Mouse (Mus musculus) lung, postnatal 10 days (tissue): ENCODE results near the gene Map7d3.
A peak's percentile ranks its signal among the peaks of the same experiment; 100 is the strongest.

Source experiments
- DNase-seq: peaks from one replicate; pipeline ENCODE4 v3.0.0; 2021

The Map7d3 gene

DNA sequence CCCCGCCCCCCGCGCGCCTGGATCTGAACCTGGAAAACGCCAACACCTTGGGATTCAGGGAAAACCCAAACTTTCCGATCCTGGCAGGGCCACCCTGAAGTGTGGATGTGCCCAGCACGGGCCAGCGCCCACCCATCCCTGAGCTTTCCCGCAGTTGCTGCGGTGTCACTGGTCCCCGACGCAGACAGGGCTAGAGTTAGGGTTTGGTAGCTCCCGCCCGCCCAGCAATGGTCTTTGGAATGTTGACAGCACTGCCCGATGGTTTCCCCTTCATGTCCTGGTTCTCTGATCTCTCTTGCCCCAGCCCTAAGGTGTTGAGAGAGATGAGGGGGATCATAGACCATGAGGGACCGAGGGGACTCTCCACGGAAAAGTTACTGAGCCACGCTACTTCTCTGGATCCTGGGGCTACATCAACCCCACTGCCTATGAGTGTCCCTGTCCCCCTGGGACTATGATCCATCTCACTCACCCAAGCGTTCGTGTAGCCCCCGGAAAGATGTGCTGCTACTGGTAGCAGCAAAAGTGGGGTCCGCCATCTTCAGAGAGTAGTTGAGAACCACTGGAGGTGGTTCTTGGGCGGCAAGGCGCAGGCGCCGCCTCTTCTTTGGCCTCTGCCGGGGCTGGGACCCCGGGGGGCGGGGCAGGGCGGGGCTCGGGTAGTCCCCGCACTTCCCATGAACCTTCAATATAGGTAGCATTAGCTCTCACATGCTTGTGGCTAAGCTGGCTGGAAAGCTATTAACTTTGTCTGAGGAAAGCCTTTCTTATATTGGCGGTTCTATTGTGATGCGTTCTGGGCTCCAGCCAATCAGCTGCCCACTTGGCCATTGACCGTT lies at the start of gene Map7d3:
Gene Map7d3, minus strand, starts transcription at position 562 of the 839 bp plus-strand sequence.
- DNase-seq = peak; percentile 9

DNA sequence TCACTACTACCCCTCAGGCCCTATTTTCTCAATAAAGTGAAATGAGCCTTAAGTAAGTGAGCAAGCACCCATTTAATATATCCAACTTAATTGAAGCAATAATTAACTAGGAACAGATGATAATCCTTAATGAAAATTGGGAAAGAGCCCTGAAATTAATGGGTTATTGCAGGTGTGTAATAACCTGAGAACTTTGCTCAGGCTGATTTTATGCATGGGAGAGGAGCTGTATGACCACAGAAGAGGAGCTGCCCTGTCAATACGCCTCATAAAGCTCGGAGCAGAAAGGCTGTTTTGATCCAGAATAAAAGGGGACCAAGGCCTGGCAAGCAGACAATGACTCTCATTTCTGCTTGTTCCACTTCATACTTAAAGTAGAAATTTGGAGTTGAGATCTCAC lies 47.7 kb upstream of the Map7d3 start, which contains the start of gene Adgrg4:
Gene Adgrg4, plus strand, starts transcription at position 301 of the 400 bp plus-strand sequence.
- no peak for DNase-seq

DNA sequence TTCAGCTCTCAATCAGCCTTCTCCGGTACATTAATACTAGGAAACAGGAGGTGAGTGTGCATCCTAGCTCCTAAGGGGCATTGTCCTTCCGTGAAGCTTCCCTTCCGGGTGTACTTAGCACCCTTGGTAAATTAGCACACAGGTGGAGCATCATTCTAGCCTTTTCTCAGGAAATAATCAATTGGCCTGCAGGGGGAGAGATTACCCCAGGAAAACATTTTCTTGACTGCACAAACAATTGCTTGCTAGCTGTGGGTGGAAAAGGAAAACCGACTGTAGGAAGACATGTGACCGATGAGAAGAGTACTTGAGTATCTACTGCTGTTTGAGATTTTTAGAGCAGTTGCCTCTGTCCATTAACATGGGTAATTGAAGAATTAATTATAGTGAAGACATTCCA lies 19.1 kb upstream of the Map7d3 start:
- DNase-seq = no peak

DNA sequence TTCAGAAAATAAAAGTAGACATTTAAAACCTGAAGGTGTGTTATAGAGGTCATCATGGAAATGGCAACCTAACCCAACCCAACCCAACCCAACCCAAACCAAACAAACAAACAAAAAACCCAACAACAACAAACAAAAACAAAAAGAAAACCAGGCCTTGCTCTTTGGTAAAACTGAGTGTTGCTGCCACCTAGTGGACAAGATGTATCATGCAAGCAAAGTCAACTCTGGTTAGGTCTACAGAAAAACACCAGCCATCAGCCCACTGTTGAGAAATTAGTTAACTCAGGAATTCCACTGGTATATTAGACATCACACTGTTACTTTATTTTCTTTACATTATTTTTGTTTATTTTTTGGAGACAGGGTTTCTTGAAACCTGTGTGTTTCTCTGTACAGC lies 17.2 kb upstream of the Map7d3 start:
- DNase-seq = peak; percentile 20

DNA sequence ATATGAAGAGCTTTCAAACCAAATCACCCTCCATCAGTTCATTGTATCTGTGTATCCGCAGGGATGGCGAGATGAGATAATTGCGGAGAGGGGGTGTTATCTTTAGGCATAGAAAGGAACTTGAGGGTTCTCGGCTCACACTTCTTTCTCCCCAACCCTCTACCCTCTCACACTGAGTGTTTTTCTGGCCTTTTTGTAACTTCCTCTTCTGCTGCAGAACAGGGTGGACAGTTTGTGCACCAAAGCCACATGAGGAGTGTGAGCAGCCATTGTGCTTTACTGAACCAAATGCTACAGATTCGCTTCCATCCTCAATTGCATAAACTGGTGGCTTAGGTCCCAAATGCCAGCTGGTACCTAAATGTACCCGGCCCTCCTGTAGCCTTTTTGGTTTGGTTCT lies 13.7 kb upstream of the Map7d3 start:
- no peak for DNase-seq

DNA sequence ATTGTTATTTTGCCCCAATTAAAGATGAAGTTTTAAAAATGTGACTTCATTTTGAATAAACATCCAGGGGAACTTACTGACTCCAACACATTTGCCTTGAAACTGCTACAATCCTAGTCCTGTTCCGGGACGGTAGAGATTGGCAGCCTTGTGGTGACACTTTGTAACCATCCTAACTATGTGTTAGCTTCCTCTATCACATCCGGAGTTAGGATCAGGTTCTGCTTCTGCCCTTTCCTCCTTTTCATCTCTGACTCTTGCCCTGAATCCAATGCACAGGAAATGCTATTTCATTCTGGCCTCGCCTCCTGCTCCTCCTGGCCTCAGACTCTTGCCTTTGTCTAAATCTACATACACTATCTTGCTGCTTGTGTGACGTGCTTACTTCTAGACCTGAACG lies 5.4 kb upstream of the Map7d3 start:
- no peak for DNase-seq

DNA sequence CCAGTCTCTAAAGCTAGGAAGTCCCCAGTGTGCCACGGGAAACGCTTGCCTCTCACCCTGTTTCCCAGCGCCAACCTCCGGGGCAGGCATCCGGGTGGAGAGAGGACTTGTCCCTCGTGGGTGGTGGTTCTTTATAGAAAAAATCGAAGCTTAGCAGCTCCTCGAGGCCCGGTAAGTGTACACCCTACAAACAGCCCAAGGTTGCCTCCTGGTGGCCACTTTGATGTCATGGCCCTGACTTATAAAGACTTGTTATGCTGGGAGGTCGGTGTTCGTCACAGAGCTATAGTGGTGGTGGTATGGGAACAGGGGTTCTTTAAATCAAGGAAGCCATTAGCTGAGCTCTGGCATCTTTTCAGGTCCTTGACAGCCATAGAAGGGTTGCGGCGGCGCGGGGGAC lies 30.9 kb downstream of the Map7d3 start:
- peak; percentile 70 for DNase-seq

DNA sequence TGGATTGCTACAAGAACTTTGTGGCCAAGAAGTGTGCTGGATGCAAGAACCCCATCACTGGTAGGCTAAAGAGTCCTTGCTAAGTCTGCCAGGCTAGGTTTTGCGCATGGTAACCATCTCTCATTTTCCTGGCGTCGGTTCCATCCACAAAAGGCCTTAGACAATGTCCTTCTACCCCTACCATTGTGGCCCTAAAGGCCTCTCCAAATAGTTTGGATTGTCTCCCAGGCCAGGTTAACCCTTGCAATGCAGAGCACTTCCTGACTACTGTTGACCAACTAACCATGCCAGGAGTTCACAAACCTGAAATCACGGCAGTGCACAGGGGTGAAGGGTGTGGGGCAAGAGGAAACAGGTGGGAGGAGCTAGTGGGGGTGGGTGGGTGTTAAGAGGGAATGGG lies 31.5 kb downstream of the Map7d3 start:
- DNase-seq = no peak

DNA sequence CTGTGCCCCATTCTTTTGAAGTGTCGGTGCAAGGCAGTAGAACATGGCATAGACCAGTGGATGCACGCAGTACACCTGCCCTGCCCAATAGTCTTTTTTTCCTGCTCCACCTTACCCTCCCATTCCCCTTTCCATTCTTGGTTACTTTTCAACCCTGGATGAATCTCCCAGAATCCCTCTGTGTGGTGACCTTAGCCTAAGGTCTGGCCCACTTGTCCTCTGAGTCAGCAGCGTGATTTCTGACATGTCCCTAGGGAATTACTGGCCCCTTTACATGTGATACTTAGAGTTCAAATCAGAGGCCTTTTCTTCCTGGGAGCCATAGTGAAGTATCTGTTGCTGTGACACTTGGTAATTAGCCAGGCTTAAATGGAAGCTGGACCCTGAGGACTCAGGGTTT lies 34.6 kb downstream of the Map7d3 start:
- DNase-seq = no peak

DNA sequence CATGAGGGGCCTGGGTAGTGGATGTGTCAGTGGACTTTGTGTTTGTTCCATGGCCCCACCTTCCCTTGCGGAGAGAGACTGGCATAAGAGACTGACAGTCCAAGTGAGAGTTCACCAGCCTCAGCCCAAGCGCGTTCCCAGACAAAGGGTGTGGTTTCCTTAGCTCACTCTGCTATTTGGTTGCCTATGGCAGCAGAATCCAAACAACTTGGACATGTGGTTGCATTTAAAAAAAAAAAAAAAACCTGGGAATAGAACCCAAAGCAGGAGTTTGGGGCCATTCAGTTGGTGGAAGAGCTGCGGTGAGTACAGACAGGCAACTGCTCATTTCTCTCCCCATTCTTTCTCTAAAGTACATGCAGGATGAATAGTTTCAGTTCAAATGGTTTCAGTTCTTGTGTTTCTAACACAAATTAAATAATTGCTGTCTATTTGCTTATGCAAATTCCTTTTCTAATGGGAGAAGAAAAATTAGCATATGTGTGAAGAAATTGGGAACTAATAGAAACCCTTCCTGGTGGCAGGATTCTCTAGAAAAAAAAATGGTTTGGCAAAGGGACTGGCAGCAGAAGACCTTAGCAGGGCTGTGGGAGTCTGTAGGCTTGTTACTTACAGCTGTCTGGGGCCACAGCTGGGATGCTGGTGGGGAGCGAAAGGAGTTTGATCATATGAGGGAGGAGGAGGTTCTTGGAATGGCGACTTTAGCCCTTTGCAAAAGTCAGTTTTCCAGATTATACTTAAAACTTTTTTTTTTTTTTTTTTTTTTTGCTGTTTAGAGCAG lies 35.7 kb downstream of the Map7d3 start:
- DNase-seq = peak; percentile 70

DNA sequence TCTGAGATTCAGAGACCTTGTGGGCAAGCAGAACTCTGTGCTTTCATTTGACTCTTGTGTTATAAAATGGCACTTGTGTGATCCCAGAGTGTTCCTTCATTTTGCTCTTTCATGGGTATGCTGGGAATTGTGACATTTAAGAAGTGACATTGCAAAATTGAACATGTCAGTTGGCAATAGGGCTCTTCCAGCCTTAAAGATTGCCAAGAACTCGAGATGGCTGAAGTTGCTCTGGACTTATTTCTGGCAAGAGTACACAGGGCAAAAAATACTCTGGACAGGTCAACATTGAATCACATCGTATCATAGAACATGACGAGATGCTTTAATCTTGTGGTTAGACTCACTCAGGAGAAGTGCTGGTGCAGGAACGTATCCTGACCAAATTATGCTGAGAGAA lies 48.8 kb downstream of the Map7d3 start:
- DNase-seq = no peak

DNA sequence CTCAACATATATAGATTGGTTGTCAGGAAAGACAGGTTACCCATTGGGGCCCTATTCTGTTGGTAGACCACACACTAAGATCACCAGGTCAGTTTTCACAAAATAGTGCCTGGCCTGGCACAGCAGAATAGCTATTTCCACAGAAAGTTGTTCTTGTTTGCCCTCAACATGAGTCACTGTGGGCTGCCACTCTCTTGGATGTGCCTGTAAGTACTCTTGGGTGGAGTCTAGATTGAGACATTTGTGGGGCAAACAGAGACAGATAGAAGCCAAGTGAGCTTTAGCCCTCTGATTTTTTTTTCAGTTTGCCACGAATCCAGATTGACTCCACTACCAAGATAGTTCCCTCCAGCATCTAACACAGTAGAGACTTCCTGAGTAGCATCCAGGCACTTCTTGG lies 50.4 kb downstream of the Map7d3 start:
- no peak for DNase-seq

DNA sequence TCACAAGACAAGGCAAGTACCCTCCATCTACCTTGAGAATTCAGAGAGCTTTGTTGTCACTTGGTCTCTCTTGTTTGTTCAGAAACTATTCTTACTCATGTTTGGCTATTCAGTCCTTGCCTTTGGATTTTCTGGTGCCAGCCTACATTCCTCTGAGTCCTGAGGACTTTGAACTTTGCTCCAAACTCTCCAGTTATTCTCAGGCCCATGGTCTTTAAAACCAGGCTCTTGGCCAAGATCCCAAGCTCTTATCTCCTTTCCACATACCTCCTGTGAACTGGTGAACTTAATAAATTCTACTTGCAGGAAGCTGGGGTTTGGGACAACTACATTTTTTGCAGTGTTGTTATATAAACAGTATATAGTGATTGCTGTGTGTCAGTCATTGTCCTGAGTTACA lies 52.3 kb downstream of the Map7d3 start:
- DNase-seq = peak; percentile 60

DNA sequence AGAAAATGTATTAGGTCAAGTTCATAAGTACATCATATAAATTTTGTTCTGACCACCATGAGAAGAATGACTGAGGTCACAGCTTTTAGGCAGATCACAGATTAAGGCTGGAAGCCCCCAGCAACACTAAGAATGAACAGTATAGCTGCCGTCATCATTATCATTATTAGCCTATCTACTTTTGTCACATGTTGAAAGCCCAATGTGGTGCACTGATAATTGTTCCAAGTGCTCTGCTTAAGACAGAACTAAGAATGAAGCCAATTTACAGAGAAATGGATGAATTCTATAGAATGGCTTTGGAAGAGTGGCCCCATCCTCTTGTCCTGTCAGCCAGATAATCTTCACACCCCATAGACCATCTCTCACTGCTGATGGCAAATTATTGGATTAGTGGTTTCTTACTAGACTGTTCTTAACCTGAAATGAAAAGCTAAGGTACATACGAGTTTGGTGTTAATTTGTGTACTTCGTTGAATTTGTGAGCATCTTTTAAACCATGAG lies 61.8 kb downstream of the Map7d3 start:
- no peak for DNase-seq

DNA sequence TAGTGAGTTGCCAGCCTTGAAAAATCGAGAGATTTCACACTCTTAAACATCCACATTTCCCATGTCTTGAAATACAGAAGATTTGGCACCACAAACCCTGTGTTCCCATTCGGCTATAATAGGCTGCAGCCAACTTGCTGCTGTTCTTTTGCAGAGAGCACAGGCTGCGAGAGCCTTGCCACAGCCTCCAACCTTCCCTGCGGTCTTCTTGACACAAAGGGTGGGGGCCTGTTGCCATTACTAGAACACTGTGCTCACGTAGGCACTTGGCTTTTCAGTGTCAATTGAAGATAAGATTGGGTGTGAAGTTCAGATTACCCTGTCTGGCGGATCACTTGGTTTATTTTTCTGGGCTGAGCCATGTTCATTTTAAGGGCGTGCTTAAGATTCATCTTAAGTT lies 65.8 kb downstream of the Map7d3 start:
- DNase-seq = no peak

DNA sequence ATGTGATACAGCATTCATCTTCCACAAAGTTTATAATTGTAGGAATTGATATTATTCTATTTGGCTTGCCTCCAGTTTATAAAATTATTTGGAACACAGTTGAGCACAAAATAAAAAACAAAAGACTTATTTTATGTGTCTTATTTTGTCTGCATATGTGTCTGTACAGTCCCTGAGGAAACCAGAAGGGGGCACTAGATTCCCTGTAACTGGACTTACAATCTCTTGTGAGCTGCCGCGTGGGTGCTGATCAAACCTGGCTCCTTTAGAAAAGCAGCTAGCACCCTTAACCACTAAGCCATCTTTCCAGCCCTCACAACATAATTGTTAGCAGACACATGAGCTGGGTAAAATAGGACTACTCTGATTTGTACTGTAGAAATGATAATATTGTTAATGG lies 66.5 kb downstream of the Map7d3 start:
- DNase-seq = peak; percentile 59

DNA sequence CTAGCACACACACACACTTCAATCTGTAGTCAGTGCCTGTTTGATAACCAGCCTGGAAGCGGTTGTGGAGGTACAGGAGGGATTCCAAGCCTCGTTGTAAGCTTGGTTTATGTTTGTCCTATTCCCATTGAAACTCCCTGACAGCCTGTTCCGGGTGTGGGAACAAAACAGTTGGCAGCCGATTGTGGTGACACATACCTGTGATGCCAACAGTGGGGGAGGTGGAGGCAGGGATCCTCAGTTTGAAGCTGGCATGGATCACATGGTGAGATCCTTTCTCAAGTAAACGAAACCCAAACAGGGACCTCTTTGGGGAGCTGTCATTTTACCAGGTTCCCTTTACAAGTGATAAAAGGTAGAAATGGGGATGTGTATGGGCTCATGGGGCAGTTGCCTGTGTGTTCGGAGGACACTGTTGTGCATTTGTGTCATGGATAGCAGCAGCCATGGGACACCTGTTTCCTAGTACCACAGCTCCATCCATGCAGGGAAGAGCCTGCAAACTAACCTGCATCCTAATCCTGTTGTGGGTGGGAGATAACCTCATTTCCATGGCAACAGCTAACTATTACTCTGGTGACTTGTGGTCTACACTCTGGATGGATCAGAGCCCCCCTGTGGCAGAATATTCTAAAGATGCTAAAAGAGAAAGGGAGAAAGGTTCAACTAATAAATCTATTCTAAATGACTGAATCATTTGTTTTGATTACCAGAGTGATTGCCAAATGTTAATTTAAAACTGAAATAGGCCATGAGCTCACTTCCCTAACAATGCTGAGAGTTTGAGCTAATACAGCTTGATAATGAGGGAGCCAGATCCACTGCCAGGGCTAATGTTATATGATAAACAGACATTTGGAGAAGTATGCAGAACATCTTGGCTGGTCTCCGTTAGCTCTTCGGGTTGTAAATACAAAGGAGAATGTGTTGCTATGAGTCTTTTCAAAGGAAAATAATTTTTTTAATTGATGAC lies 68.5 kb downstream of the Map7d3 start:
- DNase-seq = no peak

DNA sequence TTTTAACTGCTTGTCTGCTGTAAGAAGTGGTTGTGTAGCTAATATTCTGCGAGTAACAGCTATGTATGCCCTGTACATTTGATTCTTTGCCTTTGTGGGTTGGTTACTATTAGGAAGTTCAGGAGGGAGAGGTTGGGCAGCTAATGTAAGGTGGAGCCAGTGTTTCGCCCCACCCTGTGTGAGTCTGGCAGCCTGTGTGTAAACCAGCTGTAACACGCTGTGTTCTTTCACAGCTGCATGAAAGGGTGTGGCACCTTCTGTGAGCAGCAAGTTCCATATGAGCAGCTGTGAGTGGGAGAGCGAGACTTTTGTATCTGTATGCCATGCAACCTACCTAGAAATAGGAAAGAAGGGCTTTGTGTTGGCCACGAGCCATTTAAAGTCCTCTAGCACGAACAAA lies 70.0 kb downstream of the Map7d3 start:
- DNase-seq = no peak

DNA sequence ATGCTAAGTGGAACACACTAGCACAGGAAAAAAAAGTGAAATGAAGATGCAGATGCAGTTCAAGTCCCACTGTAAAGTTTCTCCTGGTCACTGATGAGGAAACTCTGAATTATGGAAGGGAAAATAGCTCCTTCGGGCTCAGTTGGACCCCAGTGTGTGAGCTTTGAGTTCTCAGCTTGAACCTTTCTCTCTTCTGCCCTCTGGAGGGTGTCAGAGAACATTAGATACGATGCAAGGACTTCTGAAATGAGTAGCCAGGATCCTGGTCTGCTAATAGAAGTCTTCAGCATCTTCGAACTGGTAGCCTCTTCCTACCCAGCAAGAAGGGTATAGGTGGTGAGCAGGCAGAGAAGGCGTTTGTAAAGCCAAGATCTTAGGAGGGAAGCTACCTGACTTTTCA lies 70.6 kb downstream of the Map7d3 start:
- DNase-seq = no peak
